Mouse (Mus musculus) ES-E14 (cell line): Measurements from ENCODE around the gene Smoc1.

Experiments used
- HCFC1 ChIP-seq: IDR thresholded peaks from 2 replicates; pipeline ENCODE4 v1.6.1; 2012; ENCODE audit warnings: low read length, inconsistent platforms, borderline replicate concordance; ENCODE audit not compliant: insufficient read depth
- ZC3H11A ChIP-seq: IDR thresholded peaks from 2 replicates; pipeline ENCODE4 v1.6.1; 2012; ENCODE audit warnings: low read depth, mild to moderate bottlenecking, inconsistent platforms, low read length, borderline replicate concordance

DNA sequence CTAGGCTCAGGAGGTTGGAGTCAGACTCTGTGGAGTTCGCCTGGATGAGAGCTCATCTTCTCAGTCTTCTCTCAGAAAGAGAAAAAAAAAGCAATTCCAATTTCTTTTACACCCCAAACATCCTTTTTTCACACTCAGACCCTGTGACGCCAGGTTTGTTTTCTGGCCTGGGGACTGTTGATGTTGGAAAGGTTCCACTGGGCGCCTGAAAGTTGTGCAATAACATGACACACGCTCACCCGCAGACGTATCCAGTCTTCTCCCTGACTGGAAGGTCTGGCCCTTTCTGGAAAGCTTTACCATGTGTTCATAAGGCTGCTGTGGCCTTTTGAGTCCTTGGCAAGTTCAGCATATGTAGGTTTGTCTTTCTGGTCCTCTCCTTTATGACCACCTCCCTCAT lies 129.1 kb downstream of the Smoc1 start:
- TF ChIP-seq ZC3H11A = no peak
- TF ChIP-seq HCFC1 = no peak
